Mouse (Mus musculus) T-helper 17 cell (primary cell): Measurements from ENCODE around the gene Apbb2.

Experiments
- in situ Hi-C, 2 experiments: fragments of 300-600 bp; cut with MboI, MseI; formaldehyde crosslinking; loops; 1 replicate in 1 of 2; 2 replicates in 1 of 2; pipeline ENCODE4 v1.15.1; 2025; ENCODE audit warnings: high pct_unique_total_duplicates in 2 of 2

Apbb2 gene

GRCm38 (mm10) chr5:66421954-66422353, 196.6 kb downstream of the Apbb2 start:
- in situ Hi-C loops: loop anchor here in 1 of 2 experiments (5.0 kb wide), 1 partner anchor 195 kb away; the partner anchor contains the start of gene Apbb2

DNA sequence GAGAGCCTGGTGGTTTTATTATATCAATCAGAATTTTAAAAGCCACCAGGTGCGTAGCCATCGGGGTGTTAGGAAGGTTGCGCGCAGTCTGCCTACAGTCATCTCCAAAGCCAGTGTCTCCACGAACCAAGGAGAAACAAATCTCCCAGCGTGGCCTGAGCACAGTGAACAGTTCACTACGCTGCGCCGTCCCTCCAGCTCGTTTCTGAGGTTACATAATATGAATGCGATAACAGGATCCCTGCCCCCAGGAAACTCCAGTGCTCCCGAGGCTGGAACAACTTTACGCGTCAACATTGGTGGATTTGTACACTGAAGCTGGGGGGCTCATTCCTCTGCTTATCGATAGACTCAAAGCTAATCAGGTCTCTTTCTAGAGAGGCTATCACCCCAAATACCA, 197.4 kb downstream of the Apbb2 start:
- in situ Hi-C loops: loop anchor here in 1 of 2 experiments (5.0 kb wide), 1 partner anchor 196 kb away; the partner anchor contains the start of gene Apbb2

DNA sequence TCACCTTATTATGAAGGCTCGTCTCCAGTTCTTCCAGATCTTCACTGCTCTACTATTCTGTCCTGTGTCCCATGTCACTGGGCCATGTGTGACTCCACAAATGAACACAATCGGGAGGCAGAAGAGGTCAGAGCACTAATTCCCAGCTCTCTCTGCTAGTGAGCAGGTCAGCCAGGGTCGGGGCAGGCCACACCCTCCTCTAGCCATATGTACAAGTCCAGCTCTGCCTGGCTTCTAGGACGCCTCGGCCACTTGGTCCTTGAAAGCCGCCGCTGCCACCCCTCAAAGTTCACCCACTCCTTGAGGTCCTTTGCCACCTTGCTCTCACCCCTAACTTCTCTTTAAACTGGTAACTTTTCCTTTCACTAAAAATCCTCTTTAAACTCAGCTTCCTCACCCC, 198.6 kb downstream of the Apbb2 start:
- in situ Hi-C loops: loop anchor here in 1 of 2 experiments (5.0 kb wide), 1 partner anchor 197 kb away; the partner anchor contains the start of gene Apbb2

DNA sequence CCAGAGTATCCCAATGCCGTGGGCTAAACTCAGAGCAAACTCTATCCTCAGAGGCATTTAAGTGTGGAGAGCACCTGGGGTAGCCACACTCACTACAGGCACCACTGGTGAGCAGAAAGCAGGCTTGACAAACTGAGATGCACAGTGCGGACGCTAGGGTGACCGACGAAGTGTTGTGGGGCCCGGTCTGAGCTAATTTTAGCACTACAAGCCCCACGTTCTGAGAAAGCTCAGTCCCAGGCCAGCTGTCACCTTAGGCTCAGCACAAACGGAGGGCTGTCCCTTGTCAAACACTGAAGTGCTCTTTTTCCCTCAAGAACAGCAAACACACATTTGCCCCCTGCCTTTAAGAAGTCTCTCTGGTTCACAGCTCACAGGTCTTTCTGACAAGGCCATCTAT, 201.3 kb downstream of the Apbb2 start:
- in situ Hi-C loops: no loop called here

DNA sequence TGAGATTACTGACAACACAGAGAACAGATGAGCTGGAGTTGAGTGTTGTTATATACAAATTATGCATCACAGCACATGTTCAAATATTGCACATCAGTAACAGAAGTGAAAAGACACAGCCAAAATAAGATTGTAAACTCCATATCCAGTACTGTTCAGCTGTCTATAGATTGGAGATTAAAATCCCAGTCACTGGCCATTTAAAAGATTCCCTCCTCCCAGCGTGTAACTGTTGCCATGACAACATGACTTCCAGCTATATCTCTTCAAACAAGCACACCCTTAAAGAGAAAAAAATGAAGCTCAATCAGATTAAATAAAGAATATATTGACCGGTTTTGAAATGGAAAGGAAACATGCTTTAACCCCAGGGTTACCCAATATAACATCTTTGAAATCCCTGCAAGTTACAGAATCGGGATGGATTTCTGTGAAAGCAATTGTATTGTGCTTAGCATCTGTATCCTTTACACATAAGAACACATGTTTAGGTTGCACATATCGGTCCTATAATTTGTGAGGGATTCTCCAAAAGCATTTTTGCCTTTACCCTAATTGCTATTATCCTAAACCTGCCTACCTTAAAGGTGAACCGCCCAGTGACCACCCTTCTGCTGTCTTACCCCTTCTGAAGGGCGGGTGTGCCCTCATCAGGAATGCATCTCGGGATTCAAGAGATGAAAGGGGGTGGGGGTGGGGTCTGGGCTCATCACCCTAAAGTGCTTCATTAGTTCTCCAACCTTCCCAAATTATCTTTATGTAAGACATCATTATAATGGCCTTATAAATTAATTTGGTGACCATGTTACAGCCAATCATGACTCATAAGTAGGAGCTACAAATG, 202.7 kb downstream of the Apbb2 start:
- in situ Hi-C loops: no loop called here

DNA sequence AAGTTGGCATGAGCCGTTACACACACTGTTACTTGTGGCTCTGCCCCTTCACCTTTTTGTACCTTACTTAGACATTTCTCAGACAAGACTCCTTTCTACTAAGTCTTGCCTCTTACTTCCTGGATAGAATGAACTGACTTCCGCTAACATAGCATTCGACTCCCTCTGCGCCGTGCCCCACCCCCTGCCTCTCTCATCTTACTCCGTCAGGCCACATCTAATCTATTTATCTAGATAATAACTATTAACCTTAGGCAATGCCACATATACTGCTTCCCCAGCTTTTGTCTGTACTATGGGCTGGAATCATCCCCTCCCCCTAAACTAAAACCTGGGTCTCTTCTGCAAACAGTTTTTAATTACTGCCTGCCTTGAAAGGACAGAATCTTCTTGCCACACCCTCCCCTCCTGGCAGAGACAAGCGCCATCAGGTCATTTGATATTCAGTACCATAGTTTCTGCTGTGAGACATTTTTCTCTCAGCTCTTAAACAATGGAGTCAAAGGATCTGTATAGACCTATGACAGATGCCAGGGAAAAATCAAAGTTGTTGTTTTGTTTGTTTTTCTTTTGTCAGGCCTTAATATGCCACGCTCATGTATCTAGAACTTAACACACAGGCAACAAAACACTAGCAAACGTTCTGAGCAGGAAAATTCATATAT, 203.4 kb downstream of the Apbb2 start:
- in situ Hi-C loops: no loop called here

GRCm38 (mm10) chr5:66413402-66413801, 205.2 kb downstream of the Apbb2 start:
- in situ Hi-C loops: no loop called here

DNA sequence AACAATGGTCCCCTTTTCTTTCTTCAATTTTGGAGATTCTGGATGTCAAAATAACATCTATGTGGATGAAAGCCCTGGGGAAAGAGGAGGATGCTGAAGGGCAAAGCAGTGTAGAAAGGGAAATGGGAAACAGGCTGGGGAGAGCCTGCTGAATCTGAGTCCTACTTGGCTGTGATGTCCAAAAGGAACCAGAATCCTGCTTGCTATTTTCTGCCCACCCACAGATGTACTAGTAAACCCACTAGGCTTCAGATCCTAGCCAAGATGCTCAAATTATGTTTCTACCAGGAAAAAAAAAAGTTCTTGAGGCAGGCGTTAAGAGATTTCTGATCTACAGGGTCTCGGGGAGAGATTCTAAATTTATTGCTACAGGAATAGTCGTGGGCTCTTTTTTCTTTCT, 205.8 kb downstream of the Apbb2 start:
- in situ Hi-C loops: no loop called here

DNA sequence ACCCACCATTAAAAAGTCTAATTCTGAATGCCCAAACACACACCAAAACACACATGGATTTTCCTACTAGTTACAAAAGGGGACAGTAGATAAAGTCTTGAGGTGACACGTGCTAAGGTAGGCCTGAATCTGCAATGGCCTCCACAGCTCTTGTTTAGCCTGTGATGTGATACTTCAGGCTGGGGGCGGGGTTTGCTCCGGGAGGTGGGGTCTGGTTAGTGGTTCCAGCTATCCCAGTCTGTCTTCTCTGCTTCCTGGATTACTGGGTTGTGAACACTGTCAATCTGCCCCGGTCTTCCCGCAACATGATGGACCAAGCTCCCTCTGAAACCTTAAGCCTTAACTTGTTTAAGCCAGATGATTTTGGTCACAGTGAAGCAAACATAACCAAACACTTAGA, 210.0 kb downstream of the Apbb2 start:
- in situ Hi-C loops: no loop called here

- in situ Hi-C loops: no loop called here
Measured at GRCm38 (mm10) chr5:66407948-66408347, 210.6 kb downstream of the Apbb2 start.

DNA sequence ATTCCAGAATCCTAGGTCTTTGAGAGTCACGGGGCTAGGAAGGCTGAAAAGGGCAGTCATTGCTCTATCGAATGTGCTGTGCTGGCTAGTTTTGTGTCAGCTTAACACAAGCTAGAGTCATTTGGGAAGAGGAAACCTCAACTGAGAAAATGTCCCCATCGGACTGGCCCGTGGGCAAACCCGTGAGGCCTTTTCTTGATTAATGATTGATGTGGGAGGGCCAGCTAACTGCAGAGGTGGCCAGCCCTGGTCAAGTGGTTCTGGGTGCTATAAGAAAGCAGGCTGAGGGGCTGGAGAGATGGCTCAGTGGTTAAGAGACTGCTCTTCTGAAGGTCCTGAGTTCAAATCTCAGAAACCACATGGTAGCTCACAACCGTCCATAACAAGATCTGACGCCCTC, 212.2 kb downstream of the Apbb2 start:
- in situ Hi-C loops: no loop called here

- in situ Hi-C loops: no loop called here
Measured at GRCm38 (mm10) chr5:66405731-66406399, 212.7 kb downstream of the Apbb2 start.

DNA sequence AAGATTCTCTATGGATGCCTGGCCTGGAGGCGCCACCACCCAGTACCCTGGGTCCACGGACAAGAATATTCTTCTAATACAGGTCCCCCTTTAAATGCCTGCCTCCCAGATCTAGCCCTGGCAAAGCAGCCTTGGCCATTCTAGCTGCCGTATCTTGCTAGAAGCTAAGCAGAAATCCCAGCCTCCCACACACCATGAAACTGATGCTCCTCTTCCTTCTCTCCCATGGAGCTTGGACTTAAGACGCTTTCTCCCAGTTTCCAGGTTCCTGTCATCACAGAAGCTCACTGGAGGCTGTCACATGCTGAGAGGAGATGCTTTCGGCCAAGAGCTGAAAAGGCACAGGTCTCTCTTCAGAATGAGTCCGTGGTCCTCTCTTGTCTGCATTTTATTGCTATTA, 213.3 kb downstream of the Apbb2 start:
- in situ Hi-C loops: no loop called here

GRCm38 (mm10) chr5:66400563-66400962, 218.0 kb downstream of the Apbb2 start:
- in situ Hi-C loops: no loop called here

DNA sequence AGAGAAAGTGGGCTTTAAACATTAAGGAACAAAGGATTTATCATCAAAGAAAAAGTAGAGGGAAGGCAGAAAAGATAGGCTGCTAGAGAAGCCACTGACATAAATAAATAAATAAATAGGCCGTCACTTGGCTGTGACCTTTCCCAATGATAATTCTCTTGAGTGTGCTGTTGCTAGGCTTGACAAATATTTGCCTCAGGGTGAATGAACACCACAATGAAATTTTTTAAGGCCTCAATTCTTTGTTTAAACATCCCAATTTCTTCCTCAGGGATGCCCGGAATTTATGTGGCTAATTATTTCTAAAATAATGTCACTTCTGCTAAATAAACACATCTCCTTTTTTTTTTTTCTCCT, 219.3 kb downstream of the Apbb2 start:
- in situ Hi-C loops: no loop called here

DNA sequence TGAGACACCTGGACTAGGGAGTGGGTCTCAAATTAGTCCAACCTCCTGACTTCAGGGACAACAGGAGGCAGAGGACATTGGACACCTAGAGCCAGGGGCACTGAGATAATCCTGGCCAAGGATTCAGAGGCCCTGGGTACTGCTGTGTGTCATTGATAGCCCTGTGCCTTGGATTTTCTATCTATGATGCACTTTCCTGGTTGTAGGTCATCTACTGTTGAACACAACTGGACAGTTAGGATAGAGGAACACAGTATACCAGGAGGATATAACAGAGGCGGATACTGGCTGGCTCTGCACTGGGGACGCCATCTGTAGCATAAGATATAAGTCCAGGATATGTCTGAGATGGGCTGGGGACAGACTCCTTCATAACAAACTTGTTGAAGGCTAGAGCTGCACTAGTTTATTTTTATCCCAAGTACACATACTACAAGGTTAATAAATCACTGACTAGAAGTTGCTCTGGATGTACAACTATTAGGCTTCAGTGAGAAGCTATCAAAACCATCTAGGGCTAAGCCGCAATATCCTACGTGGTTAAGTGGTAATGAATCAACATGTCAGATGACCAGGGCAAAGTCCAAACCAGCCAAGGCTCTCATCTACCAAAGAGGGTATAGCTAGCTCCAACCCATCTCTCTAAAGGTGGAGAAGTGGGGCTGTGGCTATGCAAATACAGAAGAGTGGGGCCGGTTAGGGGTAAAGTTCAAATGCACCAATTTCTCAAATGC, 219.9 kb downstream of the Apbb2 start:
- in situ Hi-C loops: no loop called here

DNA sequence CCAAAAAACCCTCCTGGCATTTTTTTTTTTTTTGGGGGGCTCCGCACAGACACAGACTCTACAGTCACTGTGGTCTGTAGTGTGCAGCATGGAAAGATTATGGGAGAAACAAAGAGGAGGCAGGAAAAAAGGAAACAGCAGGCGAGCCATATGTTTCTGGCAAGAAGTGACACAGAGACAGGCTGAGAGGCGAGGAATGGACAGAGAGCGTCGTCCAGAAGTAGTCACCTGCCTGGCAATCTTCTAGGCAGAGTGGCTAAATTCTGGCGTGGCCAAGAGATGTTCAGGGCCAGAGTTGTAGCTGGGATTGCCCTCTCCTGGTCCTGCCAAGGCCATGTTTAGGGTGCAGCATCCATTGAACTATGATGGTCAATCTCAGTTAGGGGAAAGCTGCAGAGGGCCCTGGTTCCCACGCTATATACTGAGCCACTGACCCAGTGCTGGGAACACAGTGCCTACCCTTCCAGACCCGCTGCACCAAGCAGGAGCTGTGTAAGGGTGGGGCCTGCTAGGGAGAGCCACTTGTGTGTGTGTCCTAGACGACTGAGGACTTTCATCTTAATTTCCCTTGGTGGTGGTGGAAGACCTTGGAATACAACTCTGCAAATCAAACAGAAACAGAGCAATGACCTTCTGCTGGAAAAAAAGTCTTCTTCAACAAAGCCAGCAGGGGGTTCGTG, 224.7 kb downstream of the Apbb2 start:
- in situ Hi-C loops: no loop called here

DNA sequence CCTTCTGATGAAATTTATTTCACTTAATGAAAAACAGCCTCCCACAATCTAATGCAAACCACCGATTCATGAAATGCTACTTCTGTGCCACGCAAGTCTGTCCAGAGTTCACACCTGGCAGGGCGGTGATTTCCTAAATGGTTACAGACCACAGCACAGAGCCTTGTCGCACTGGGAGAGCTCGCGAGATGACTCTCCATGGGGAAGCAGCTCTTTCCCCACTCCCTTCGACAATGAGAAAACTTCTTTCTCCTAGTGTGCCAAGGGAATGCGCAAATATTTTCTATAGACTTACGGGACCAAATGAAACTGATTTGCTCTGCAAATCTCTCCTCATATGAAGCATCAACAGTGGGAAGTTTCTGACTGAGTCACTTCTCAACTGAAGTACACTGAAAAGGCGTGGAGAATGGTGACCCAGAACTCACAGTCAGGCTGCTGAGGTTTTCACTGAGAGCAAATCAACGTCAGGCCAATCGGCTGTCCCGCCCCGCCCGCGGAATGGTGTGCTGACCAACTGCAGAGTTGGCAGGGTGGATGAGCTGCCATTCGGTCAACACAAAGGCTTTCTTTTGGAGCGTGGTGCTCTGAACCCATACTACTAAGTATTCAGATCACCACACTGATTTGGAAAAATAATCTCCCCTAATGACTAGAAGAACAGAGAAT, 225.6 kb downstream of the Apbb2 start:
- in situ Hi-C loops: no loop called here

GRCm38 (mm10) chr5:66391771-66392170, 226.8 kb downstream of the Apbb2 start:
- in situ Hi-C loops: no loop called here

- in situ Hi-C loops: no loop called here
Measured at GRCm38 (mm10) chr5:66391299-66391698, 227.3 kb downstream of the Apbb2 start.

GRCm38 (mm10) chr5:66390567-66390966, 228.0 kb downstream of the Apbb2 start:
- in situ Hi-C loops: no loop called here
